Comparison of ENCODE assay signal across 21 mouse cellular contexts in genomic region chr16:7549568-7549967, GRCm38 (mm10).
DNase-seq lines count a peak whose midpoint lies in the region; ATAC-seq and TF ChIP-seq lines count a peak whose summit lies in the region.
"Had no signal": no experiment of that assay in that cellular context is flagged by ENCODE, and none has a peak within 500 bp of the region (broad histone marks: within the 10 kb centered on the region; RNA-seq: fewer than 3 reads in every experiment).

No protein-coding gene starts in this region.

- peak; percentile 34; the same call in 1 of the 2 replicates for ATAC-seq in limb, embryonic 14.5 days (ENCODE audit: low FRiP score, low read depth)
- ATAC-seq: activated CD4-positive, CD25-positive, alpha-beta regulatory T cell, adult 4 months; CD4-positive, CD25-positive, alpha-beta regulatory T cell, adult 4 months; midbrain, embryonic 13.5 days had no signal

- no peak for TF ChIP-seq POLR2A in limb, embryonic 14.5 days (IDR thresholded peaks at IDR 0.05; ENCODE audit: borderline replicate concordance, extremely low read depth, insufficient read depth, insufficient read length)

- 55% methylated on average over 1 of the region's 1 CpGs for WGBS in limb, embryonic 14.5 days
- WGBS in limb, embryonic 10.5 days = 79% methylated on average over 1 of the region's 1 CpGs

- H3K9ac ChIP-seq in limb, embryonic 14.5 days (ENCODE audit: low read depth, low read length, severe bottlenecking) = no peak overlapping the region
- H3K9ac ChIP-seq: limb, embryonic 13.5 days; liver, embryonic 14.5 days; midbrain, embryonic 13.5 days; neural tube, embryonic 13.5 days; stomach, embryonic 15.5 days had no signal

- H3K9me3 ChIP-seq in limb, embryonic 14.5 days (ENCODE audit: control insufficient read depth, low read length) = no peaks in the 10 kb centered on the region
- H3K9me3 ChIP-seq in limb, embryonic 10.5 days (replicated peaks) = no peaks in the 10 kb centered on the region
- H3K9me3 ChIP-seq: forebrain, embryonic 10.5 days; heart, embryonic 10.5 days; hindbrain, embryonic 10.5 days; limb, embryonic 13.5 days; midbrain, embryonic 13.5 days; neural tube, embryonic 13.5 days; stomach, embryonic 15.5 days had no signal

- H3K36me3 ChIP-seq in limb, embryonic 14.5 days (ENCODE audit: control insufficient read depth, insufficient read depth, low read length) = no peaks in the 10 kb centered on the region
- no peaks in the 10 kb centered on the region for H3K36me3 ChIP-seq in limb, embryonic 10.5 days
- H3K36me3 ChIP-seq: forebrain, embryonic 10.5 days; heart, embryonic 10.5 days; hindbrain, embryonic 10.5 days; limb, embryonic 13.5 days; midbrain, embryonic 13.5 days; neural tube, embryonic 13.5 days; stomach, embryonic 15.5 days had no signal

- peak; percentile 21 for DNase-seq in adrenal gland, postnatal 14 days
- no peak for DNase-seq in adrenal gland, postnatal 36 days
- peak; percentile 20 for DNase-seq in gastrocnemius, postnatal 10 days
- no peak for DNase-seq in gastrocnemius, postnatal 36 days
- peak; percentile 36 for DNase-seq in limb, embryonic 14.5 days (ENCODE audit: low spot score)
- DNase-seq in limb, embryonic 10.5 days (ENCODE audit: low spot score) = no peak
- peak; percentile 18 for DNase-seq in right cerebral cortex, postnatal 14 days
- DNase-seq in right cerebral cortex, adult 2 months (ENCODE audit: low spot score in 2 of 2) = no peak
- DNase-seq: embryo, embryonic 11 days; kidney, adult 9 months; right cerebral cortex, adult 18-20 months had no signal

- H3K4me1 ChIP-seq in limb, embryonic 14.5 days (ENCODE audit: control insufficient read depth, insufficient read depth, low read length) = peaks cover 6% of the 10 kb centered on the region
- H3K4me1 ChIP-seq in limb, embryonic 10.5 days = 0 out of 2 replicates have a peak, but pooled peaks cover 2% of the 10 kb centered on the region
- H3K4me1 ChIP-seq: forebrain, embryonic 10.5 days; heart, embryonic 10.5 days; hindbrain, embryonic 10.5 days; midbrain, embryonic 13.5 days; stomach, embryonic 15.5 days had no signal

- H3K27me3 ChIP-seq in limb, embryonic 14.5 days (ENCODE audit: control insufficient read depth, insufficient read depth, low read length) = no peaks in the 10 kb centered on the region
- no peaks in the 10 kb centered on the region for H3K27me3 ChIP-seq in limb, embryonic 10.5 days (ENCODE audit: low read depth, poor library complexity, severe bottlenecking)
- H3K27me3 ChIP-seq: midbrain, embryonic 13.5 days; neural tube, embryonic 13.5 days; stomach, embryonic 15.5 days had no signal

- no peak overlapping the region for H3K27ac ChIP-seq in limb, embryonic 14.5 days (replicated peaks; ENCODE audit: low read depth, low read length)
- H3K27ac ChIP-seq in limb, embryonic 10.5 days = no peak overlapping the region
- H3K27ac ChIP-seq: forebrain, embryonic 10.5 days; heart, embryonic 10.5 days; hindbrain, embryonic 10.5 days; limb, embryonic 13.5 days; liver, embryonic 14.5 days; midbrain, embryonic 13.5 days; neural tube, embryonic 13.5 days; stomach, embryonic 15.5 days had no signal

- H3K4me3 ChIP-seq in limb, embryonic 14.5 days (replicated peaks; ENCODE audit: low read length) = no peak overlapping the region
- no peak overlapping the region for H3K4me3 ChIP-seq in limb, embryonic 10.5 days
- H3K4me3 ChIP-seq: forebrain, embryonic 10.5 days; heart, embryonic 10.5 days; hindbrain, embryonic 10.5 days; limb, embryonic 13.5 days; midbrain, embryonic 13.5 days; neural tube, embryonic 13.5 days; stomach, embryonic 15.5 days had no signal

- intact Hi-C loops in gastrocnemius, postnatal 36 days (cut with DNase I) = no loop called here

- no peak overlapping the region for H3K4me2 ChIP-seq in limb, embryonic 14.5 days (replicated peaks; ENCODE audit: low read depth, low read length, severe bottlenecking)
- H3K4me2 ChIP-seq: limb, embryonic 13.5 days; midbrain, embryonic 13.5 days; neural tube, embryonic 13.5 days; stomach, embryonic 15.5 days had no signal

Comparison
In these comparisons a context has a peak if more than half of its experiments do, and no peak if none do; other contexts are left out.
1. DNase-seq: peak in adrenal gland, postnatal 14 days (single experiment), gastrocnemius, postnatal 10 days (single experiment), limb, embryonic 14.5 days (single experiment) and right cerebral cortex, postnatal 14 days (single experiment); none in adrenal gland, postnatal 36 days (0 of 2), gastrocnemius, postnatal 36 days (0 of 2), limb, embryonic 10.5 days (single experiment) and right cerebral cortex, adult 2 months (0 of 2).